Mouse (Mus musculus) heart, postnatal 36 days (tissue): ENCODE results near the gene Itga11. TPM values are rescaled to one million over a fixed set of nuclear protein-coding genes. Genes with fewer than 3 reads are reported as not detected.
"Not testable (repeated sequence)": the region's sequence is repeated elsewhere in the genome, so short reads cannot be mapped to it uniquely, and the experiment has no call there.

Experiments used
- DNase-seq, 2 experiments: peaks; one replicate each; pipeline ENCODE4 v3.0.0; 2021 to 2022
- intact Hi-C: fragments of 180-260 bp; cut with DNase I; formaldehyde crosslinking; loops from one replicate; pipeline ENCODE4 v1.15.1; 2025
- total RNA-seq, 2 experiments: library from RNA; stranded (reverse); gene quantifications; 2 replicates each; pipeline ENCODE4 v1.2.3; 2021

The Itga11 gene
- total RNA-seq = 1 to 10 TPM; 1.4 to 2.1 TPM

DNA sequence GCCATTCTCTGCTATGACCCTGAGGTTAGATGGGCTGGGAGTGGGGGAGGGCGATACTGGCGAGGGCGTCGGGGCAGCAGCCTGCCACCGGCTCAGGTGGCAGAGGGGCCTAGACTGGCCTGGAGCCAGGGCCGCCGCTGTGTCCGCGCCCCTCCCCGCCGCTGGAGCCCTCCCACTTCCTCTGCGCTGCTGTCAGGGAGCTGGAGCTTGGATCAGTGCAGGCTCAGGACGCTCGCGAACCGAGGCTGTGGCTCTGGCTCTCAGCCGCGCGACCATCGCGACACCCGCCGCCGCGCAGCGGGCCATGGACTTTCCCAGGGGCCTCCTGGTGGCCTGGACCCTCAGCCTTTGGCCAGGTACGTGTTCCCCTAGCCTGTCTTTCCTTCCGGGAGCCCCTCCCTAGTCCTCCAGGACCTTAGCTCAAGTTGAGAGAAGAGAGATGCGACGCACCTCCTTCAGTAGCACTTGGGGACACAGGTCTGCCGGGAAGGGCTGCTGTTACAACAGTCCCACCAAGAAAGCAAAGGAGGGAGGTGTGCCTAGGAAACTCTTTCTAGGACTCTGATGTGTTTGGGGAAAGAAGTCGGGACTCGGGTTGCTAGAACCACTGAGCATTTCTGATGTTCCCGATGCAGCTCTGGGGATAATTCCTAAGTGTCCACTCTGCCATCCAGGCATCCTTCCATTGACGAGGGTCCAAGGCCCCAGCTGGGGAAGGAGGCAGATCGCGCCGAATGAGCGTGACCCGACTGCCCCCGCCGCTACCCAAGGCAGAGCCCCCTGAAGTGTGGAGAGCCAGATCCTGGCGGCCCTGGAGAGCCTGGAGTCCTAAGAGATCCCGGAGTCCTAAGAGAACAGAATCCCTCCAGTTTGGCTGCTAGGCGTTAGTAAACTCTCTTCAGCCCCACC, at the start of gene Itga11:
Gene Itga11 (plus strand): TSS at position 186 of the 909 bp plus-strand sequence.
- intact Hi-C loops = no loop called here
- peak; percentile 41 to 44 for DNase-seq

GRCm38 (mm10) chr9:62630631-62631240, 46.9 kb upstream of the Itga11 start:
- peak in 1 of 2 experiments; percentile 19 for DNase-seq
- intact Hi-C loops = no loop called here

DNA sequence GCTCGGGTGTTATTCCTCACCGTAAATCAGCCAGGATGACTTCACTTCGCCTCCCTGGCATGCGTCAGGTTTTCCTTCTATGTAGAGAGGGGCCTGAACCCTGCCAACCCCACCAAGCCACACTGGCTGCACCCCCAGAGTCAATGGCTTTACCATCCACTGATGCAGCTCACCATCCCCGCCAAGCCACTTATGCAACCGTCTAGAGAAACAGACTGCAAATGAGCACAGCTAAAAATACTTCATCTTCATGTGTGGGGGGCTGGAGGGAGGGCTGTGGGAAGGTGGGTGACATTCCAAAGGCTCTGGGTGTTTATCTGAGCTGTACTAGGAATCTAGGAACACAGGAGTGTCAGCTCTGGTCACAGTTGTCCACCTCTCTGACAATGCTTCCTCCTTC, 45.2 kb upstream of the Itga11 start:
- no peak for DNase-seq
- intact Hi-C loops = no loop called here

- intact Hi-C loops = no loop called here
- no peak for DNase-seq
Measured at GRCm38 (mm10) chr9:62638045-62638444, 39.6 kb upstream of the Itga11 start.

- intact Hi-C loops = no loop called here
- DNase-seq = no peak
Measured at GRCm38 (mm10) chr9:62639686-62640085, 37.9 kb upstream of the Itga11 start.

DNA sequence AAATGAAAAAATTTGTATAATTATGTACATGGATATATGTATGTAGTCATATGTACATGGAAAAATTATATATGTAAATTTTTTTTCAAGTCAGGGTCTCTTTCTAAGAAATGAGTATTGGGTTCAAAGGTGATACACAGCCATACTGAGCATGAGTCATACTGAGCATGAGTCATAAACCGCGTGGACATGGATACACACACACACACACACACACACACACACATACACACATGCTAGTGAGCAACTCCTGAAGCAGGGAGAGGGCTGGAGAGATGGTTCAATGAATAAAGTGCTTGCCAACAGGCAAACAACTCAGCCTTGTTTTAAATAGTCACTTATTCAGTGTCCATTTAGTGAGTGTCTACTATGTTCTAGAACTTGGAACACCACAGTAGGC, 37.4 kb upstream of the Itga11 start:
- DNase-seq = no peak
- intact Hi-C loops = no loop called here

DNA sequence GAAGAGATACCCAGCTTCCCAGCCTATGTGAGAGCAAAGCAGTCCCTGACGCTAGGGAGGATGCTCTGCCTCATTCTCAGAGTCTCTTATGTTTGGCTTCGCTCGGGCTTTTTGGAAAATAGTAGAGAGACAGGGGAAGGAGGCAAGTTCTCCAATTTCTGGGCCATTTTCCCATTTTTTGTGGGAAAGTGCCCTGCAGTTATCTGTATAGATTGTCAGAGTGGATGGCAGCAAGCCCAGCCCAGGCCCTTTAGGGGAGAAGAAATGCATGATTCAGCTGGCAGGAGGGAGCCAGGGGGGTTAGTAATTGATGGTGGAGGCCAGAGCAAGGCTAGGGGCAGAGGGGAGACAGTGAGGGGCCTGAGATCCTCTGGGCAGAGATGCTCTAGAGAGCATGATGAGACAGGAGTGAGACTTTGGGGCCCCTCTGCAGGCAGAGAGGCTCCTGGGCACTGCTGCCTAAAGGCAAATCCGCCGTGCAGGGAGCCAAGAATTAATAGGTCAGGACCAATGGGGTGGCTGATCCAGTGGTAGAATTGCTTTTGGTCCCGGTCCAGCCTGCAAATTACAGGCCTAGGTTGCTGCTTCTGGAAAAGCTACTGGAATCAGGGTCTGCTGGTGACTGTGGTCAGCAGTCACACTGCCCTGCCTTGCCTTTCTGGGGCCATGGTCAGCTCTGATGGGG, 31.8 kb upstream of the Itga11 start:
- intact Hi-C loops = no loop called here
- no peak for DNase-seq

DNA sequence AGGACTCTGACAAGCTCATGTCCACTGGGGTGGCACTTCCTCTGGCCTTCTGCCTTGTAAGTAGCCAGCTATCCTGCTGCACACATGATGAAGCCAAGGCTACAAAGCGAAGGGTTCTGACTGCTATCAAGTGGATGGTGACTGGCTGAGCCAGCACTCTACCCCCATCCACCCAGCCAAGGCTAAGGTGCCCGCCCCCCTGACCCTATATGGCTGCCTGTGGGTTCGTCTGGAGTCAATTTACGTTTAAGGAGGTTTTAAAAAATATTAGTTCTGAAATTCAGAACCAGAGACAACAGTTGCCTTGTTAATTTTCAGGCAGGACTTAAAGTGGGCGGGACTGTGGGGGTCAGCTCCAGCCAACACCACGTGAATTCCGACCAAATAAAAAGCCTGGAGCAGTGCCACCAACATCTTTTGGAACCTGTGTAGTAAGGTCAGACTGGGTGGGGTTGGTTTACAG, 30.9 kb upstream of the Itga11 start:
- DNase-seq = no peak
- intact Hi-C loops = no loop called here

DNA sequence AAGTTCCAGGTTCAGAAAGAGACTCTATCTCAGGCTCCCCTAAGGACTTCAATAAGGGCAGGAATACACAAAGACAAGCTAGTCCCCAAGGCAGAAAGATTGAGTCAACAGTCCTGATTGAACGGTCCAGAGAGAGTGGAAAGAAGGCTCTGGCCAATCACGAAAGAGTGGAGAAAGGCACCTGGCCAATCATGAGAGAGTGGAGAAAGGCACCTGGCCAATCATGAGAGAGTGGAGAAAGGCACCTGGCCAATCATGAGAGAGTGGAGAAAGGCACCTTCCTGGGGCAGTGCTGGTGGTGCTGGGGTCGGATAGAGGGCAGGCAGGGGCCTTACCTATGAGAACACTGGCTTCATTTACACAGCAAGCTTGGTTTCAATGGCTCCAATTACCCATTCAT, 28.2 kb upstream of the Itga11 start:
- DNase-seq = no peak
- intact Hi-C loops = no loop called here

GRCm38 (mm10) chr9:62650764-62651163, 26.9 kb upstream of the Itga11 start:
- intact Hi-C loops = no loop called here
- no peak for DNase-seq

DNA sequence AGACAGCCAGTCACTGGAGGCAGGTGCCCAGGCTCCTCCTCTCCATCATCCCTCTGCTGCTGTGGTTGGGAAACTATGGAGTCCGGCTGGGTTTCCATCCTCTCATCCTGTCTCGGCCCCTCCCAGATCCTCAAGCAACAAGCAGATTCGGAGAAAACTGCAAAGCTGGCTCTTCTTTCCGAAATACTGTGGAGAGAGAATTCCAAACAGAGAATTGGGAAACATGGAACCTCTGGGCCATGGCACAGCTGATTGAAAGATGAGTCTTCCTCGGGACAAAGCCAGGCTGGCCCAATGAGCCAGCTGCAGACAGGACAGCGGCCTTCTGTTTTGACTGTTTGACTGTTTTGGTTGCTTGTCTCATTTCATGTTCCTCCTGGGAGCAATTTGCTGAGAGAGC, 23.3 kb upstream of the Itga11 start:
- peak; percentile 20 to 24 for DNase-seq
- intact Hi-C loops = no loop called here

DNA sequence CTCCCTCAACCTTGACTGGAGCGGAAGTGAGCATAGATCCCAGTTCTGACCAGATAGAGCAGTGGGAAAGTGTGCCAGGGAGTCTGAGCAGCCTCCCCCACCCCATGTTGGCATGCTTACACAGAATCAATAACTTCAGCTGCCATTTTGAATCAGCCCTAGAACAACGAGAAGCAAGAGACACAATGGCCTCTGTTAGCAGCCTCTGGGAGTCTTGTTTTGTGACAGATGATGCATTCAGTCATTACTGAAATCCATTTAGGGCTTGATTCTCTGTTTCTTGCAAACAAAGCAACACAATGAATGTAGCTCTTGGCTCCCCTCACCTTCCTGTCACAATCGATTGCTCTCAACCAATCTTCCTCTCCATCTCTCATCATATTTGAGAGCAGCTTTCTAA, 19.6 kb upstream of the Itga11 start:
- intact Hi-C loops = no loop called here
- no peak for DNase-seq

- intact Hi-C loops = no loop called here
Measured at GRCm38 (mm10) chr9:62659026-62659425, 18.6 kb upstream of the Itga11 start.

GRCm38 (mm10) chr9:62660971-62661370, 16.7 kb upstream of the Itga11 start:
- intact Hi-C loops, DNase-seq: not testable (repeated sequence)

More at GRCm38 (mm10) chr9:62659026-62659425, 18.6 kb upstream of the Itga11 start:
- DNase-seq = no peak

GRCm38 (mm10) chr9:62663443-62663842, 14.2 kb upstream of the Itga11 start:
- DNase-seq = no peak
- intact Hi-C loops = no loop called here

- DNase-seq = no peak
- intact Hi-C loops = no loop called here
Measured at GRCm38 (mm10) chr9:62664115-62664725, 13.4 kb upstream of the Itga11 start.

DNA sequence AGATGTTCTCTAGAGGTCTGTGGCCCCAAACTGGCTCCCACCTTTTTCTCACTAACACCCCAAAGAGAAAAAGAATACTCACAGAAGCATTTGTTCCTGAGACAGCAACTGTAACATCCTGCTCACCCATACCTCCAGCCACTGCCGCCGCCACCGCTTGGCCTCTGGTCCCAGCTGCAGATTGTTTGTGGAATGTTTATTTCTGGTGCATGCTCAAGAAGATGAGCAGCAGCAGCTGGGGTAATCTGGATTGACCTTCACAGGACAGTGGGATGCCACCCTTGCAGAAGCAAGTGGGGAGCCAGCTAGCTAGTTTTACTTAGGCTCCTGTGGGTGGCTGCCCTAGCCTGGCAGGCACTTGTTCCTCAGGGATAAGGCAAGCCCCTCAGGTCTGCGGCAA, 11.7 kb upstream of the Itga11 start:
- no peak for DNase-seq
- intact Hi-C loops = no loop called here

DNA sequence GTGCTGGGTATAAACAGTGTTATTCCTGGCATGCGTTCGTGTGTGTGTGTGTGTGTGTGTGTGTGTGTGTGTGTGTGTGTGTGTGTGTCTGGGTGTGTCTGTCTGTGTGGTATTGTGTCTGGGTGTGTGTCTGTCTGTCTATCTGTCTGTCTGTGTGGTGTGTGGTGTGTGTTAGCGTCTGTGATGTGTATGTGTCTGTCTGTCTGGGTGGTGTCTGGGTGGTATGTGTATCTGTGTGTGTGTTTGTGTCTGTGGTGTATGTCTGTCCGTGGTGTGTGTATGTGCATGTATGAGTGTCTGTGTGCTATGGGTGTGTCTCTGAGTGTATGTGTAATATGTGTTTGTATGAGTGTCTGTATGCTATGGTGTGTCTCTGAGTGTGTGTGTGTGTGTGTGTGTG, 9.1 kb upstream of the Itga11 start:
- DNase-seq = no peak
- intact Hi-C loops = no loop called here

DNA sequence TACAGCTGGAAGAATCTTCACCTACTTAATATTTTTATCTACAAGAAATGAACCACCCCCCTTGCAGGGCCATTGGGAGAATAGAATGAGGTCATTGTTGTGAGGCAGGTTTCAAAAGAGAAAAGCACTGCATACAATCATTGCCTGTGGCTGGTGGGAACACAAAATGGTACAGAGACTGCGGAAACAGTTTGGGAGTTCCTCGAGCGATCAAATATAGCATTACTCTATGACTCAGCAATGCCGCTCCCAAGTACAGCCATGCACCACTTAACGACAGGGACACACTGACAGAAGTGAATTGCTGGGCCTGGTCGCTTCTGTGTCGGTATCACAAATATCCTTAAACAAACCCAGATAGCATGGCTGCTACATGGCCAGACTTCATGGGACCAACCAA, 4.4 kb upstream of the Itga11 start:
- DNase-seq = no peak
- intact Hi-C loops = no loop called here

DNA sequence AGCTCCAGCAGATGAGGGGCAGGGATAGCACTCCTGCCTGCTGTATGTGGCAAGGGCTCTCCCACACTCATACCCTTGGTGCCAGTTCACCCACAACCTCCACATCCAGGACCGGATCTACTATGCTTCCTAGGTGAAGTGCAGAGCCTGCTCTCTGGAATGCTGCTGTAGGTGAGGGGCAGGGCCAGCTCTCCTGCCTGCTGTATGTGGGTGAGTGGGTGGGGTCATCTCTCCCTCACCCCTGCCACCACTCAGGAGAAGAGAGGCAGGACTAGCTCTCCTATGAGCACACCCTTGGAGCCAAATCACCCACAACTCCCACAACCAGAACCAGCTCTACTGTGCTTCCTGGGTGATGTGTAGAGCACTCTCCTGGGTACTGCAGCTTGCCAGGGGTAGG, 2.5 kb upstream of the Itga11 start:
- intact Hi-C loops = no loop called here
- no peak for DNase-seq
